29 mouse cellular contexts compared by ENCODE assay signal in genomic region chr19:50640251-50641032, GRCm38 (mm10). TPM values are rescaled to one million over a fixed set of nuclear protein-coding genes. Genes with fewer than 3 reads are reported as not detected.
DNase-seq lines count a peak whose midpoint lies in the region; ATAC-seq and TF ChIP-seq lines count a peak whose summit lies in the region.
"Had no signal": no experiment of that assay in that cellular context is flagged by ENCODE, and none has a peak within 500 bp of the region (broad histone marks: within the 10 kb centered on the region; RNA-seq: fewer than 3 reads in every experiment).

No protein-coding gene starts in this region.

- H3K9me3 ChIP-seq in forebrain, embryonic 10.5 days: no peaks in the 10 kb centered on the region
- H3K9me3 ChIP-seq in forebrain, embryonic 15.5 days: no peaks in the 10 kb centered on the region
- no peaks in the 10 kb centered on the region for H3K9me3 ChIP-seq in midbrain, embryonic 11.5 days (ENCODE audit: control insufficient read depth, low read length)
- H3K9me3 ChIP-seq in midbrain, postnatal 0 days (ENCODE audit: low read length): no peaks in the 10 kb centered on the region
- no peaks in the 10 kb centered on the region for H3K9me3 ChIP-seq in hindbrain, embryonic 13.5 days
- H3K9me3 ChIP-seq: hindbrain, embryonic 15.5 days; intestine, embryonic 15.5 days; limb, embryonic 13.5 days; lung, embryonic 15.5 days; neural tube, embryonic 13.5 days had no signal

- no peak for TF ChIP-seq POLR2A in brain, embryonic 14.5 days (IDR thresholded peaks at IDR 0.05; ENCODE audit: borderline replicate concordance, extremely low read depth, insufficient read depth, insufficient read length, poor library complexity, severe bottlenecking)

- DNase-seq in forebrain, embryonic 10.5 days (ENCODE audit: extremely low spot score, low spot score): no peak
- no peak for DNase-seq in midbrain, embryonic 11.5 days (ENCODE audit: low spot score, missing footprints)
- no peak for DNase-seq in midbrain, postnatal 0 days (ENCODE audit: low spot score)
- peak; percentile 43 for DNase-seq in brain, embryonic 14.5 days (ENCODE audit: low read depth)
- no peak for DNase-seq in layer of hippocampus, postnatal 36 days
- DNase-seq: adrenal gland, adult 2 months; adrenal gland, postnatal 36 days; cerebellum, adult 2 months; cerebellum, postnatal 25 days; gastrocnemius, postnatal 10 days; heart, postnatal 14 days; kidney, adult 2 months; kidney, postnatal 36 days; lung, postnatal 36 days; spleen, adult 18-20 months; thymus, postnatal 14 days had no signal

- 85% methylated on average over 8 of the region's 8 CpGs for WGBS in forebrain, embryonic 10.5 days
- WGBS in forebrain, embryonic 15.5 days: 54% methylated on average over 8 of the region's 8 CpGs
- WGBS in midbrain, embryonic 11.5 days: 71% methylated on average over 8 of the region's 8 CpGs
- WGBS in midbrain, postnatal 0 days: 59% methylated on average over 8 of the region's 8 CpGs
- WGBS in hindbrain, embryonic 13.5 days: 52% methylated on average over 8 of the region's 8 CpGs

- no peaks in the 10 kb centered on the region for H3K27me3 ChIP-seq in forebrain, embryonic 10.5 days (ENCODE audit: poor library complexity, severe bottlenecking)
- H3K27me3 ChIP-seq in forebrain, embryonic 15.5 days: no peaks in the 10 kb centered on the region
- H3K27me3 ChIP-seq in midbrain, embryonic 11.5 days (ENCODE audit: control insufficient read depth, insufficient read depth, low read length): no peaks in the 10 kb centered on the region
- H3K27me3 ChIP-seq in midbrain, postnatal 0 days (ENCODE audit: insufficient read depth, low read length): no peaks in the 10 kb centered on the region
- H3K27me3 ChIP-seq in hindbrain, embryonic 13.5 days: no peaks in the 10 kb centered on the region
- H3K27me3 ChIP-seq: CH12.LX; hindbrain, embryonic 15.5 days; intestine, embryonic 15.5 days; limb, embryonic 13.5 days; lung, embryonic 15.5 days; neural tube, embryonic 13.5 days had no signal

- ATAC-seq in forebrain, embryonic 15.5 days (replicated peaks): no peak
- 0 out of 2 replicates have a peak, but pooled peaks have one; percentile 50 for ATAC-seq in midbrain, embryonic 11.5 days (ENCODE audit: low FRiP score)
- ATAC-seq in midbrain, postnatal 0 days (ENCODE audit: low FRiP score): no peak
- no peak for ATAC-seq in hindbrain, embryonic 13.5 days (ENCODE audit: low FRiP score)
- ATAC-seq in megakaryocyte-erythroid progenitor cell, adult 5-6 weeks (replicated peaks; ENCODE audit: low FRiP score, low TSS enrichment, poor library complexity, severe bottlenecking): no peak
- ATAC-seq: activated CD4-positive, CD25-positive, alpha-beta regulatory T cell, adult 4 months; intestine, embryonic 15.5 days had no signal

- H3K36me3 ChIP-seq in forebrain, embryonic 10.5 days (replicated peaks): no peaks in the 10 kb centered on the region
- no peaks in the 10 kb centered on the region for H3K36me3 ChIP-seq in forebrain, embryonic 15.5 days
- no peaks in the 10 kb centered on the region for H3K36me3 ChIP-seq in midbrain, embryonic 11.5 days (ENCODE audit: control insufficient read depth, insufficient read depth, low read length)
- no peaks in the 10 kb centered on the region for H3K36me3 ChIP-seq in midbrain, postnatal 0 days (ENCODE audit: insufficient read depth, low read length)
- H3K36me3 ChIP-seq in hindbrain, embryonic 13.5 days: no peaks in the 10 kb centered on the region
- H3K36me3 ChIP-seq: hindbrain, embryonic 15.5 days; intestine, embryonic 15.5 days; limb, embryonic 13.5 days; lung, embryonic 15.5 days; neural tube, embryonic 13.5 days had no signal

- no peak overlapping the region for H3K4me2 ChIP-seq in forebrain, embryonic 15.5 days (replicated peaks)
- no peak overlapping the region for H3K4me2 ChIP-seq in midbrain, embryonic 11.5 days
- H3K4me2 ChIP-seq in midbrain, postnatal 0 days (ENCODE audit: low read depth, low read length, poor library complexity, severe bottlenecking): no peak overlapping the region
- no peak overlapping the region for H3K4me2 ChIP-seq in hindbrain, embryonic 13.5 days
- H3K4me2 ChIP-seq: hindbrain, embryonic 15.5 days; intestine, embryonic 15.5 days; limb, embryonic 13.5 days; liver, embryonic 11.5 days; lung, embryonic 15.5 days; neural tube, embryonic 13.5 days had no signal

- no peak overlapping the region for H3K9ac ChIP-seq in forebrain, embryonic 15.5 days (replicated peaks)
- H3K9ac ChIP-seq in midbrain, embryonic 11.5 days (ENCODE audit: low read length): no peak overlapping the region
- no peak overlapping the region for H3K9ac ChIP-seq in midbrain, postnatal 0 days (replicated peaks; ENCODE audit: low read length, poor library complexity, severe bottlenecking)
- no peak overlapping the region; the same call in 1 of the 2 replicates for H3K9ac ChIP-seq in hindbrain, embryonic 13.5 days
- H3K9ac ChIP-seq: hindbrain, embryonic 15.5 days; intestine, embryonic 15.5 days; limb, embryonic 13.5 days; lung, embryonic 15.5 days; neural tube, embryonic 13.5 days had no signal

- 0 out of 2 replicates have a peak overlapping the region, but pooled peaks have one; percentile 30 for H3K27ac ChIP-seq in forebrain, embryonic 10.5 days
- H3K27ac ChIP-seq in forebrain, embryonic 15.5 days (replicated peaks): no peak overlapping the region
- no peak overlapping the region for H3K27ac ChIP-seq in midbrain, embryonic 11.5 days (ENCODE audit: low read depth, low read length)
- no peak overlapping the region for H3K27ac ChIP-seq in midbrain, postnatal 0 days (ENCODE audit: low read depth, low read length)
- H3K27ac ChIP-seq in hindbrain, embryonic 13.5 days: peak overlapping the region; percentile 37; the same call in 1 of the 2 replicates
- H3K27ac ChIP-seq: hindbrain, embryonic 15.5 days; intestine, embryonic 15.5 days; layer of hippocampus, adult 2 months; limb, embryonic 13.5 days; lung, embryonic 15.5 days; neural tube, embryonic 13.5 days had no signal

- no peak overlapping the region for H3K4me3 ChIP-seq in forebrain, embryonic 10.5 days
- no peak overlapping the region for H3K4me3 ChIP-seq in forebrain, embryonic 15.5 days
- no peak overlapping the region for H3K4me3 ChIP-seq in midbrain, embryonic 11.5 days (ENCODE audit: low read depth, low read length)
- H3K4me3 ChIP-seq in midbrain, postnatal 0 days (ENCODE audit: low read depth, low read length): no peak overlapping the region
- no peak overlapping the region for H3K4me3 ChIP-seq in hindbrain, embryonic 13.5 days
- H3K4me3 ChIP-seq: hindbrain, embryonic 15.5 days; intestine, embryonic 15.5 days; layer of hippocampus, adult 2 months; limb, embryonic 13.5 days; lung, embryonic 15.5 days; neural tube, embryonic 13.5 days had no signal

- H3K4me1 ChIP-seq in forebrain, embryonic 10.5 days: peaks cover 15% of the 10 kb centered on the region
- peaks cover 9% of the 10 kb centered on the region; the same call in 1 of the 2 replicates for H3K4me1 ChIP-seq in forebrain, embryonic 15.5 days
- peaks cover 6% of the 10 kb centered on the region for H3K4me1 ChIP-seq in midbrain, embryonic 11.5 days (ENCODE audit: control insufficient read depth, insufficient read depth, low read length)
- H3K4me1 ChIP-seq in midbrain, postnatal 0 days (ENCODE audit: insufficient read depth, low read length): peaks cover 4% of the 10 kb centered on the region; the same call in 1 of the 2 replicates
- peaks cover 14% of the 10 kb centered on the region for H3K4me1 ChIP-seq in hindbrain, embryonic 13.5 days (replicated peaks)
- H3K4me1 ChIP-seq: intestine, embryonic 15.5 days; limb, embryonic 13.5 days; lung, embryonic 15.5 days had no signal

- no peak for TF ChIP-seq CTCF in midbrain, postnatal 0 days (IDR thresholded peaks at IDR 0.05)
- TF ChIP-seq CTCF in brain, embryonic 14.5 days (IDR thresholded peaks at IDR 0.05; ENCODE audit: borderline replicate concordance, extremely low read depth, insufficient read depth, insufficient read length): no peak

RNA-seq across cellular contexts. Expression of gene Sorcs1, which starts 38.0 kb away (rescaled TPM):
- polyA plus RNA-seq in forebrain, embryonic 10.5 days (2016; fragmentation: Nextera tagmentation; extraction: Ambion mirVana): 4.2 and 4.3 TPM in 2 replicates
- polyA plus RNA-seq in forebrain, embryonic 15.5 days (2015; fragmentation: Nextera tagmentation; extraction: Ambion mirVana): 8.5 and 9.7 TPM in 2 replicates
- 1.7 and 2.0 TPM in 2 replicates for polyA plus RNA-seq in midbrain, embryonic 11.5 days (2014; fragmentation: Nextera tagmentation; extraction: Ambion mirVana)
- total RNA-seq in midbrain, postnatal 0 days (2014; rRNA removed): 29.2 and 32.8 TPM in 2 replicates
- 13.8 and 15.0 TPM in 2 replicates for polyA plus RNA-seq in midbrain, postnatal 0 days (2015; fragmentation: Nextera tagmentation; extraction: Ambion mirVana)
- 13.5 and 18.2 TPM in 2 replicates for polyA plus RNA-seq in brain, embryonic 14.5 days (2012; rRNA removed)
- 11.6 and 13.5 TPM in 2 replicates for polyA plus RNA-seq in hindbrain, embryonic 13.5 days (2015; fragmentation: Nextera tagmentation; extraction: Ambion mirVana)
- total RNA-seq in layer of hippocampus, postnatal 36 days (2021): 1 to 10 TPM; 8.0 to 9.8 TPM
- total RNA-seq in megakaryocyte-erythroid progenitor cell, adult 5-6 weeks (2014; fragmentation: Nextera tagmentation): not detected in 2 replicates
- not detected in 2 replicates for total RNA-seq in megakaryocyte-erythroid progenitor cell, adult 5-6 weeks (2017)
- total RNA-seq: megakaryocyte, adult 5-6 weeks had no signal
- polyA plus RNA-seq: activated CD4-positive, CD25-positive, alpha-beta regulatory T cell, adult 4 months had no signal

Comparison
In these comparisons a context has a peak if more than half of its experiments do, and no peak if none do; other contexts are left out.
1. H3K27ac ChIP-seq: peak in forebrain, embryonic 10.5 days (single experiment) and hindbrain, embryonic 13.5 days (single experiment); none in forebrain, embryonic 15.5 days (single experiment), midbrain, embryonic 11.5 days (single experiment) and midbrain, postnatal 0 days (single experiment).